Mouse (Mus musculus): ENCODE measurements at regions not wholly inside any gene's neighbourhood (a gene's known extent, or its start where the extent isn't known, plus 50 kb on each side); places are given as distances from the start of the nearest gene placed in this dataset.

DNA sequence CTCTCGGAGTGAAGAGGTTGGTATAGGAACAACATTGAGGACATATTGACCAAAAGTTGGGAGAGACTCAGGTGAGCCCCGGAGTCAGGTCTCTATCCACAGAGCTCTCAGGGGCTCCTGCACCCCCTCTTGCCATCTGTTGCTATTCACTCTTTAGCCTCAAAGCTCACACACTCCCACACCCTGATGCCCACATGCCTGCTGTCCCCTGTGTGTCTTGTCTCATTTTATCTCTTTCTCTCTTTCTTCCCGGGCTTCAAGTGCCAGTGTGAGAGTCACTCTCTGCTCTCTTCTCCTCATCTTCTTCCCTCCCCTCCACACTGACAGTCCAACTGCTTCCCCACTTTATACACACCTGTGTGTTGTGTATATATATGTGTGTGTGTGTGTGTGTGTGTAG lies 141.0 kb upstream of the Mdm1 start:
- Histone ChIP-seq H3K4me3 (replicated peaks; ENCODE audit: low read depth, low read length) (no peak overlapping the region), H3K9ac (replicated peaks; ENCODE audit: low read length) (no peak overlapping the region), H3K27ac (replicated peaks; ENCODE audit: low read depth, low read length) (no peak overlapping the region), H3K27me3 (ENCODE audit: control insufficient read depth, insufficient read depth, low read length) (no peaks in the 10 kb centered on the region), H3K9me3 (ENCODE audit: control insufficient read depth, low read length) (no peaks in the 10 kb centered on the region), H3K36me3 (ENCODE audit: control insufficient read depth, insufficient read depth, low read length) (no peaks in the 10 kb centered on the region), H3K4me1 (ENCODE audit: control insufficient read depth, insufficient read depth, low read length) (0 out of 2 replicates have a peak, but pooled peaks cover under 1% of the 10 kb centered on the region), H3K4me2 (ENCODE audit: low read length) (no peak overlapping the region)
- 94% methylated on average over 3 of the region's 3 CpGs for WGBS
- ATAC-seq (ENCODE audit: low FRiP score, low TSS enrichment) = no peak
- no peak for DNase-seq

DNA sequence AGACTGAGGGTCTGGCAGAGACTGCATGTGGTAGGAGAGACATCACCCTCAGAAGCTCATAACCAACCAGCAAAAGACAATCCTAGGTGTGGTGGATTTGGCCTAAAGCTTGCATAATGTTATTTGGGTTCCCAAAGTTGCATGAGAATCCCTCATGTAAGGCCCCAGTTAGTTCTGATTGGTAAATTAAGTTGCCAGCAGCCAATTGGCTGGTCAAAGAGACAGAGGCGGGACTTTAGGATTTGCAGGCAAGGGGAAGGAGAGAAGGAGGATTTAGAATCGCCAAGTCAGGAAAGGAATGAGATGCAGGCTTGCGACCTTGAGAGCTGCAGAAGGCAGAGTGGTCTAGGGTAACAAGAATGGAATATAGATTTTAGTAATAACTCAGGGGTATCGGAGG lies 140.1 kb upstream of the Mdm1 start:
- Histone ChIP-seq H3K9ac (replicated peaks; ENCODE audit: low read length) (no peak overlapping the region), H3K9me3 (ENCODE audit: control insufficient read depth, low read length) (no peaks in the 10 kb centered on the region), H3K27ac (replicated peaks; ENCODE audit: low read depth, low read length) (no peak overlapping the region), H3K36me3 (ENCODE audit: control insufficient read depth, insufficient read depth, low read length) (no peaks in the 10 kb centered on the region), H3K27me3 (ENCODE audit: control insufficient read depth, insufficient read depth, low read length) (no peaks in the 10 kb centered on the region), H3K4me2 (ENCODE audit: low read length) (no peak overlapping the region), H3K4me1 (ENCODE audit: control insufficient read depth, insufficient read depth, low read length) (no peaks in the 10 kb centered on the region), H3K4me3 (replicated peaks; ENCODE audit: low read depth, low read length) (no peak overlapping the region)
- DNase-seq = no peak
- no peak for ATAC-seq (ENCODE audit: low FRiP score, low TSS enrichment)
- 48% methylated on average over 4 of the region's 4 CpGs for WGBS

DNA sequence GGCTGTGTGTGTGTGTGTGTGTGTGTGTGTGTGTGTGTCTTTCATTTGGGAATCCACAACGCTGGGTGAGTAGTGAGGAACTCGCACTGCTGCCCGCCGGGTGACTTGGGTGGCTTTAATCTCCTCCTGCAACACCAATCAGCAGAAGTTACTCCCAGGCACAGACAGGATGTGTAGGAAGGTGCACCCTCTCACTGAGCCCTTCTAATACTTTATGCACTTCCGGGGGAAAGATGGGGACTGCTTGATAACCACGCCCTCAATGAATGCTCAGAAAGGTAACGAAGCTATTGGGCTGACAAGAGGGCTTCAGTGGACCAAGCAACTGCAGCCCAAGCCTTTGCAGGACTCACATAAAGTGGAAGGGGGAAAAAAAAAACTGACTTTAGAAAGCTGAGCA lies 139.6 kb upstream of the Mdm1 start:
- no peak overlapping the region for H3K4me3 ChIP-seq (replicated peaks; ENCODE audit: low read depth, low read length)
- H3K4me2 ChIP-seq (ENCODE audit: low read length) = no peak overlapping the region
- no peak overlapping the region for H3K27ac ChIP-seq (replicated peaks; ENCODE audit: low read depth, low read length)
- ATAC-seq (ENCODE audit: low FRiP score, low TSS enrichment) (no peak), DNase-seq (no peak)
- H3K9ac ChIP-seq (replicated peaks; ENCODE audit: low read length) = no peak overlapping the region
- H3K36me3 ChIP-seq (ENCODE audit: control insufficient read depth, insufficient read depth, low read length) = no peaks in the 10 kb centered on the region
- H3K27me3 ChIP-seq (ENCODE audit: control insufficient read depth, insufficient read depth, low read length) = no peaks in the 10 kb centered on the region
- no peaks in the 10 kb centered on the region for H3K9me3 ChIP-seq (ENCODE audit: control insufficient read depth, low read length)
- 74% methylated on average over 7 of the region's 7 CpGs for WGBS
- H3K4me1 ChIP-seq (ENCODE audit: control insufficient read depth, insufficient read depth, low read length) = no peaks in the 10 kb centered on the region

DNA sequence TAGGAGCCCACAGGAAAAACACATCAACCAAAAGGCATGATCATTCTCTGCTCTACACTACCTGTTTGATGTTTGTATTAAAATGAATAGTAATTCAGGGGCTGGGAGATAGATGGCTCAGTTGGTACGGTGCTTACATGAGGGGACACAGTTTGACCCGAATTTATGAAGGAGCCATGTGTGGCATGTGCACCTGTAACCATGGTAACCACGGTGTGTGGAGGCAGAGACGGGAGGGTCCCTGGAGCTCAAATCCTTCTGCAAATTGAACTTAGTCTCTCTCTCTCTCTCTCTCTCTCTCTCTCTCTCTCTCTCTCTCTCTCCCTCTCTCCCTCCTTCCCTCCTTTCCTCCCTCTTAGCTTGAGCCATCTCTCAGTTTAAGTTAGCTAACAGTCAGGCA lies 139.1 kb upstream of the Mdm1 start:
- Histone ChIP-seq H3K36me3 (ENCODE audit: control insufficient read depth, insufficient read depth, low read length) (no peaks in the 10 kb centered on the region), H3K9me3 (ENCODE audit: control insufficient read depth, low read length) (no peaks in the 10 kb centered on the region), H3K4me3 (replicated peaks; ENCODE audit: low read depth, low read length) (no peak overlapping the region), H3K4me2 (ENCODE audit: low read length) (no peak overlapping the region), H3K27me3 (ENCODE audit: control insufficient read depth, insufficient read depth, low read length) (no peaks in the 10 kb centered on the region), H3K4me1 (ENCODE audit: control insufficient read depth, insufficient read depth, low read length) (no peaks in the 10 kb centered on the region), H3K9ac (replicated peaks; ENCODE audit: low read length) (no peak overlapping the region), H3K27ac (replicated peaks; ENCODE audit: low read depth, low read length) (no peak overlapping the region)
- DNase-seq = no peak
- WGBS = 82% methylated on average over 4 of the region's 4 CpGs
- ATAC-seq (ENCODE audit: low FRiP score, low TSS enrichment) = no peak

DNA sequence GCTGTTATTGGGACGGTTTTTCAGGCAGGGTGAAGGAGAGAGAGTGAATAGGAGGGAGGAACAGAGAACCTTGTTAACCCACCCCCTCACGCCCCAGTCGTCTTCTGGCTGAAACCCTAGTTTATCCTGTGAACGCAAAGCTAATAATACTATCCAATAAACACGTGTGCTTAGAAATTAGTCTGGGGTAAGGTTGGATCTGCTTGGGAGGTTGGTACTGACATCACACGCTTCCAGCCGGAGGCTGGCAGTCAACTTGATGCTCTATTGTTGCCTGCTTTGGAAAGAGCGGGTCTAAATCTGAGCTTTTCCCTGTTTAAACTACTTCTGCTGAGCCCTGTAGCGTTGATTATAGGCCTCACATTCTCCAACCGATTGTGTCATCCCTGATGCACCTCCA lies 138.4 kb upstream of the Mdm1 start:
- Histone ChIP-seq H3K27ac (replicated peaks; ENCODE audit: low read depth, low read length) (no peak overlapping the region), H3K9me3 (ENCODE audit: control insufficient read depth, low read length) (no peaks in the 10 kb centered on the region), H3K4me1 (ENCODE audit: control insufficient read depth, insufficient read depth, low read length) (no peaks in the 10 kb centered on the region), H3K9ac (replicated peaks; ENCODE audit: low read length) (no peak overlapping the region), H3K36me3 (ENCODE audit: control insufficient read depth, insufficient read depth, low read length) (no peaks in the 10 kb centered on the region), H3K27me3 (ENCODE audit: control insufficient read depth, insufficient read depth, low read length) (no peaks in the 10 kb centered on the region), H3K4me2 (ENCODE audit: low read length) (no peak overlapping the region), H3K4me3 (replicated peaks; ENCODE audit: low read depth, low read length) (no peak overlapping the region)
- DNase-seq = no peak
- 83% methylated on average over 10 of the region's 10 CpGs for WGBS
- no peak for ATAC-seq (ENCODE audit: low FRiP score, low TSS enrichment)

DNA sequence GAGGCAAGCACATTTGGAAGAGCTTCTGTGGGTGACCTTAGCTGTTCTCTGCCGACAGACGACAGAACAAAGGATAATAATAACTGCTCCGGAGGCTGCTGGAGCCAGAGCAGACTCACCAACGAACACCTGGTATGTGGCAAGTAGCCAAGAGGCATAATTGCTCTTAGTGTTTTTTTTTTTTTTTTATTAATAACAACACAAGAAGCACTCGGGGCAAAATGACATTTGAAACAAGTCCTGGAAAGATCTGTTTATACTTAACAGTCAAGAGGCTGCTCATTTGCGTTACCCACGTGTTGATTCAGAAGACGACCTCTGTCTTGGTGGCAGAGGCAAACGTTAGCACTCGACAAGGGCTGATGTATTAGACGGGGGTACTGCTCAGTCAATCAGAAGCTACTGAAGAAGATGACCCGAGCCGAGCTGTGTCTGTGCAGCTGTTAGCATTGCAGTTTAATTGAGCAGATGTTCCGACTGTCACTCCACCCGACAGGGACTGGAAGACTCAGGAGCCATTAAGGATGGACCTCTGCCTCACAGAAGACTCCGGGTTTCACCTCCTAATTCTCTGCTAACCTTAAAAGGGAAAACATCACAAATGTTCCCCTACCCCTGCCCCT lies 137.8 kb upstream of the Mdm1 start:
- 62% methylated on average over 16 of the region's 16 CpGs for WGBS
- ATAC-seq (ENCODE audit: low FRiP score, low TSS enrichment) = no peak
- Histone ChIP-seq H3K4me2 (ENCODE audit: low read length) (no peak overlapping the region), H3K36me3 (ENCODE audit: control insufficient read depth, insufficient read depth, low read length) (no peaks in the 10 kb centered on the region), H3K9me3 (ENCODE audit: control insufficient read depth, low read length) (no peaks in the 10 kb centered on the region), H3K4me3 (replicated peaks; ENCODE audit: low read depth, low read length) (no peak overlapping the region), H3K9ac (replicated peaks; ENCODE audit: low read length) (no peak overlapping the region), H3K27ac (replicated peaks; ENCODE audit: low read depth, low read length) (no peak overlapping the region), H3K4me1 (ENCODE audit: control insufficient read depth, insufficient read depth, low read length) (no peaks in the 10 kb centered on the region), H3K27me3 (ENCODE audit: control insufficient read depth, insufficient read depth, low read length) (no peaks in the 10 kb centered on the region)
- peak; percentile 36 for DNase-seq

DNA sequence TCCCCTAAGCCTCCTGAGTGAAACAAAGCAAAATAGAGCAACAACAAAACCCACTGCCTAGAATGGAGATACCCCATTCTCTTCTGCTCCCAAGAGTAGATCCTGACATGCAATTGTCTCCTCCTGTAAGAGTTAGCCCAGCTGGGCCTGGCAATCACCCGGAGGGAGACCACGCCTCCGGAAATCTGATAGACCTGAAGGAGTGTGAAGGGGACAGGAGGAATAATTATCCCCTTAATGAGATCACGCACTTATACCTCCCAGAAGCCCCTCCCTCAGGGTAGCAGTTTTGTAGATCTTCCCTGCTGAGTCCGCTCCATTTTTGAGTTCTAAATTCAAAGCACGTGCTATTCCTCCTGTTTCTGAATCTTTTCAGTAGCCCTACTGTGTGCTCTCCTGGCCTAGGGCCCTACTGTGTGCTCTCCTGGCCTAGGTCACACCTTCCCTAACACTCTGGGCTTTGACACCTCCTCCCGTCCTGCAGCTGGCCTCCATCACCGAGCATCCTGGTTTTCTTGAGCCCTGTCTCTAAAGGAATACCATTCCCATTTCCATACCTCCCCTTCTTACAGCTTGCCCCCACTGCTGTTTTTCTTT lies 137.2 kb upstream of the Mdm1 start:
- Histone ChIP-seq H3K36me3 (ENCODE audit: control insufficient read depth, insufficient read depth, low read length) (no peaks in the 10 kb centered on the region), H3K4me2 (ENCODE audit: low read length) (no peak overlapping the region), H3K27ac (replicated peaks; ENCODE audit: low read depth, low read length) (no peak overlapping the region), H3K27me3 (ENCODE audit: control insufficient read depth, insufficient read depth, low read length) (no peaks in the 10 kb centered on the region), H3K4me3 (replicated peaks; ENCODE audit: low read depth, low read length) (no peak overlapping the region), H3K9ac (replicated peaks; ENCODE audit: low read length) (no peak overlapping the region), H3K4me1 (ENCODE audit: control insufficient read depth, insufficient read depth, low read length) (no peaks in the 10 kb centered on the region), H3K9me3 (ENCODE audit: control insufficient read depth, low read length) (no peaks in the 10 kb centered on the region)
- DNase-seq (no peak), ATAC-seq (ENCODE audit: low FRiP score, low TSS enrichment) (no peak)
- WGBS = 78% methylated on average over 8 of the region's 8 CpGs

DNA sequence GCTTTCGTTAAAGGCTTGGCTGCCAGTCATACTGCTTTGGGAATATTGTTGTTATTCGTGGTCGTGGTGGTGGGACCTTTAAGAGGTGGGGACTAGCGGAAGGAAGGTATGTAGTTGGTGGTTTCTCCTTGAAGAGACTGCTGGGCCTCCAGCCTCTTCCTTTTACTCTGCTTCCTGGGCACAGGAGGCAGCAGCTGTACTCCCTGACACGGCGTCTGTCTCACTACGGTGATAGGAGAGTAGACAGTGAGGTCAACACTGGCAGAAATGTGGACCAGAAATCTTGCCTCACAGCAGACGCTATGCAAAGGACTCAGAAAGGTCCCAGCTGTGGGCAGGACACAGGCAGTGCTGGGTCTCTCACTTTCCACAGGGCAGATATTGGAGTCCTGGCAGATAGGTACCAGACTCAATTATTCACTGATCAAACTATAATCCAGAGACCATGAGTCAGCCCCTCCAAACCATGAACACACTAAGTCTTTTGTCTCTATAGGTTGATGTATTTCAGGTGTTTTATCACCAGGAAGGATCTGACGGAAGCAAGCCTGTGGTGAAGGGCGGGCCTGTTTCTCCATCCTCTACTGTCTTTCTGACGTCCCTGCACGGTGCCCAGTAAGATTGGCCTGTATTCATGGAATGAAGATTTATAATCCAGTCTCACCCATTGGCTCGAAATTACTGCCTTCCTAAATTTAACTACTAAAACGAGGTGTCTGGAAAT lies 134.6 kb upstream of the Mdm1 start:
- no peaks in the 10 kb centered on the region for H3K27me3 ChIP-seq (ENCODE audit: control insufficient read depth, insufficient read depth, low read length)
- H3K4me2 ChIP-seq (ENCODE audit: low read length) = no peak overlapping the region
- H3K9me3 ChIP-seq (ENCODE audit: control insufficient read depth, low read length) = peaks cover 7% of the 10 kb centered on the region
- H3K27ac ChIP-seq (replicated peaks; ENCODE audit: low read depth, low read length) = no peak overlapping the region
- 88% methylated on average over 14 of the region's 14 CpGs for WGBS
- DNase-seq = no peak
- no peaks in the 10 kb centered on the region for H3K36me3 ChIP-seq (ENCODE audit: control insufficient read depth, insufficient read depth, low read length)
- H3K9ac ChIP-seq (replicated peaks; ENCODE audit: low read length) = no peak overlapping the region
- H3K4me1 ChIP-seq (ENCODE audit: control insufficient read depth, insufficient read depth, low read length) = no peaks in the 10 kb centered on the region
- H3K4me3 ChIP-seq (replicated peaks; ENCODE audit: low read depth, low read length) = no peak overlapping the region
- no peak for ATAC-seq (ENCODE audit: low FRiP score, low TSS enrichment)

DNA sequence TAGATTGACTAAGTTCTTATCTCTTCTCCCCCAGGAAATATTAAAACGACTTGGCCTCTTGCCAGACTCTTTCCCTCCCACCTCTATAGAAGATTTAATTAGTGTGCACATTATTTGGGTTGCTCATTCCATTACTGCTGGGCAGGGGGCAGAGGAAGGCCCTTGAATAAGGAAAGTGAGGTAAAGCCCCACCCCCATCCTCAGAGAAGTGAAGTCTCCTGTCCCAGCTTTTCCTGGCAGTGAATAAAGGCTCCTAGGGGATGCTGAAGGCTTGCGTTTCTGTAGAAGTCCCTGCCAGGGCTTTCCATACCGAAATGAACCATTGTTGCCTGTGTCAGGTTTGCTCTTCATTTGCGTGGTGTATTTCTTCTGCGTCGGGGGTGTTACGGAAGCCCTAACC lies 133.8 kb upstream of the Mdm1 start:
- ATAC-seq (ENCODE audit: low FRiP score, low TSS enrichment) (no peak), DNase-seq (no peak)
- no peaks in the 10 kb centered on the region for H3K4me1 ChIP-seq (ENCODE audit: control insufficient read depth, insufficient read depth, low read length)
- H3K27ac ChIP-seq (replicated peaks; ENCODE audit: low read depth, low read length) = no peak overlapping the region
- peaks cover 7% of the 10 kb centered on the region for H3K9me3 ChIP-seq (ENCODE audit: control insufficient read depth, low read length)
- no peaks in the 10 kb centered on the region for H3K27me3 ChIP-seq (ENCODE audit: control insufficient read depth, insufficient read depth, low read length)
- H3K9ac ChIP-seq (replicated peaks; ENCODE audit: low read length) = no peak overlapping the region
- no peak overlapping the region for H3K4me3 ChIP-seq (replicated peaks; ENCODE audit: low read depth, low read length)
- H3K4me2 ChIP-seq (ENCODE audit: low read length) = no peak overlapping the region
- WGBS = 78% methylated on average over 7 of the region's 7 CpGs
- H3K36me3 ChIP-seq (ENCODE audit: control insufficient read depth, insufficient read depth, low read length) = no peaks in the 10 kb centered on the region

Data from midbrain, embryonic 14.5 days (tissue).